Mouse (Mus musculus) lung, embryonic 16.5 days (tissue): Measurements from ENCODE around the gene Mrpl2. TPM values are rescaled to one million over a fixed set of nuclear protein-coding genes. Genes with fewer than 3 reads are reported as not detected.

Source experiments
- ATAC-seq: fragments of 200-750 bp; cut with Nextera tagmentation; 2 replicates; pipeline ENCODE4 v1.8.0; 2017; ENCODE audit warnings: low read depth, mild to moderate bottlenecking, moderate library complexity
- H3K27ac ChIP-seq: fragments of 300-500 bp; sonication (generic); 2 replicates; pipeline ENCODE4 v1.5.1; 2014; ENCODE audit warnings: mild to moderate bottlenecking, control low read depth, low read length
- H3K27me3 ChIP-seq: fragments of 300-500 bp; sonication (generic); 2 replicates; pipeline ENCODE4 v1.6.1; 2014; ENCODE audit warnings: low read depth, low read length, mixed read lengths; ENCODE audit not compliant: control insufficient read depth, insufficient read depth
- H3K36me3 ChIP-seq: fragments of 300-500 bp; sonication (generic); 2 replicates; pipeline ENCODE4 v1.6.1; 2014; ENCODE audit warnings: low read length; ENCODE audit not compliant: control insufficient read depth, insufficient read depth
- H3K4me1 ChIP-seq: fragments of 300-500 bp; sonication (generic); replicated peaks from 2 replicates; pipeline ENCODE4 v1.6.1; 2014; ENCODE audit warnings: low read length, mixed read lengths; ENCODE audit not compliant: control insufficient read depth, insufficient read depth
- H3K4me2 ChIP-seq: fragments of 300-500 bp; sonication (generic); 2 replicates; pipeline ENCODE4 v1.6.1; 2014; ENCODE audit warnings: low read depth, low read length, control low read depth
- H3K4me3 ChIP-seq: fragments of 300-500 bp; sonication (generic); 2 replicates; pipeline ENCODE4 v1.5.1; 2014; ENCODE audit warnings: mild to moderate bottlenecking, low read length, control low read depth
- H3K9ac ChIP-seq: fragments of 300-500 bp; sonication (generic); 2 replicates; pipeline ENCODE4 v1.6.1; 2014; ENCODE audit warnings: low read length, control low read depth
- H3K9me3 ChIP-seq: fragments of 300-500 bp; sonication (generic); 2 replicates; pipeline ENCODE4 v1.6.1; 2016; ENCODE audit warnings: low read length; ENCODE audit not compliant: control insufficient read depth
- WGBS: fragments of 180-500 bp; shearing (Covaris S2); extraction: QIAGEN DNeasy Blood & Tissue Kit; methylation state at CpG from one replicate; pipeline ENCODE4 v1.1.7; 2014; 5-methylcytosine and 5-hydroxymethylcytosine counted together
- polyA plus RNA-seq: library from polyadenylated mRNA; unstranded; fragments of >200 nt; fragmentation: Nextera tagmentation; extraction: Ambion mirVana; gene quantifications from 2 replicates; pipeline ENCODE4 v1.2.1, GENCODE M21; 2015

Gene Mrpl2
- polyA plus RNA-seq, 1 experiment from 2014 or later = 93.0 TPM

GRCm38 (mm10) chr17:46622269-46622668, 23.8 kb upstream of the Mrpl2 start:
- no peak for ATAC-seq
- Histone ChIP-seq H3K27ac (peak overlapping the region; percentile 94), H3K9me3 (no peaks in the 10 kb centered on the region), H3K4me3 (no peak overlapping the region), H3K4me1 (peaks cover 99% of the 10 kb centered on the region), H3K27me3 (no peaks in the 10 kb centered on the region), H3K4me2 (peak overlapping the region; percentile 13), H3K9ac (peak overlapping the region; percentile 31), H3K36me3 (no peaks in the 10 kb centered on the region)
- 48% methylated on average over 11 of the region's 11 CpGs for WGBS

DNA sequence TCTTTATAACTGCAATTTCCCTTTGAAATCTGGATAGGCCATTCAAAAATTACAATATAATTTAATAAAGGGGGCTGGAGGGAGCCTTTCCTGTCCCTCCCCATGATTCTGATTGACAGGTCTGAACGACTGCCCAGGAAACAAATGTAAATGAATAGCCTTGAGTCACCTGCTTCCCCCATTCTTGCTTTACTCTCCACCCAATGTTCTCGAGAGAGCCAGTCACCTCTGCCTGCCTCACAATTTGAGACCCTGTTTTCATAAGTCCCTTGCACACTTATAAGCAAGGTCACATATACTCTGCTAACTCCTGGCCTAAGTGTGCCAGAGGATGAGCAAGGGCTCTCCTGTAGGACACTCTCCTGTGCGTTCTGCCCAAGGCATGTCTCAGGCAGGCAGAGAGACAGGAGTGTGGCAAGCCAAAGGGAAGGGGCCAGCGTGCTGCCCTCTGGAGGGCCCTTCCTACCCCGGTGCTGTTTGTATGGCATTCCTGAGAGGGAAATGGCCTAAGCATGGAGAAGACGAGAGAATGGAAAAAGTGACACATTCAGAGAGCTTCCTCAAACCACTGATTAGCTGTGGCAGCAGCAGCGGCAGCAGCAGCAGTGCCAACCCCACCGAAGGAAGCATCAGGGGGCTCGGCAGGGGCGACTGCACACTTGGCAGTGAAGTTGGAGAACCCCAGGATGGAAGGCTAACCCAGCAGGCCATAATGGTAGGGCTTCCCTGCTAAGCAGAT, 22.0 kb upstream of the Mrpl2 start:
- Histone ChIP-seq H3K36me3 (no peaks in the 10 kb centered on the region), H3K27ac (peak overlapping the region; percentile 77), H3K4me2 (peak overlapping the region; percentile 54), H3K9ac (peak overlapping the region; percentile 60), H3K4me1 (peaks cover 87% of the 10 kb centered on the region), H3K4me3 (peak overlapping the region; percentile 30), H3K9me3 (no peaks in the 10 kb centered on the region), H3K27me3 (no peaks in the 10 kb centered on the region)
- peak; percentile 10; the same call in 1 of the 2 replicates for ATAC-seq
- 12% methylated on average over 10 of the region's 10 CpGs for WGBS

- H3K4me3 ChIP-seq = peak overlapping the region; percentile 30
- H3K4me1 ChIP-seq = peaks cover 81% of the 10 kb centered on the region
- H3K36me3 ChIP-seq = no peaks in the 10 kb centered on the region
- no peaks in the 10 kb centered on the region for H3K9me3 ChIP-seq
- WGBS = 45% methylated on average over 12 of the region's 12 CpGs
- H3K27me3 ChIP-seq = no peaks in the 10 kb centered on the region
- peak overlapping the region; percentile 60 for H3K9ac ChIP-seq
- no peak for ATAC-seq
- H3K27ac ChIP-seq = peak overlapping the region; percentile 77
- H3K4me2 ChIP-seq = peak overlapping the region; percentile 54
These were observed 21.4 kb upstream of the Mrpl2 start for GRCm38 (mm10) chr17:46624598-46624997.

- H3K9me3 ChIP-seq = no peaks in the 10 kb centered on the region
- H3K9ac ChIP-seq = peak overlapping the region; percentile 98
- H3K4me1 ChIP-seq = peaks cover 66% of the 10 kb centered on the region
- 26% methylated on average over 6 of the region's 6 CpGs for WGBS
- no peaks in the 10 kb centered on the region for H3K36me3 ChIP-seq
- peak overlapping the region; percentile 99 for H3K27ac ChIP-seq
- H3K4me2 ChIP-seq = peak overlapping the region; percentile 79
- H3K27me3 ChIP-seq = no peaks in the 10 kb centered on the region
- no peak for ATAC-seq
- peak overlapping the region; percentile 92 for H3K4me3 ChIP-seq
These were observed 18.6 kb upstream of the Mrpl2 start for GRCm38 (mm10) chr17:46627409-46627808.

- Histone ChIP-seq H3K4me2 (peak overlapping the region; percentile 79), H3K4me3 (peak overlapping the region; percentile 92), H3K4me1 (peaks cover 56% of the 10 kb centered on the region), H3K27ac (peak overlapping the region; percentile 99), H3K9ac (peak overlapping the region; percentile 98), H3K27me3 (no peaks in the 10 kb centered on the region), H3K36me3 (no peaks in the 10 kb centered on the region), H3K9me3 (no peaks in the 10 kb centered on the region)
- ATAC-seq = no peak
- under 1% methylated on average over 13 of the region's 13 CpGs for WGBS
These were observed 17.6 kb upstream of the Mrpl2 start for GRCm38 (mm10) chr17:46628471-46628790.

DNA sequence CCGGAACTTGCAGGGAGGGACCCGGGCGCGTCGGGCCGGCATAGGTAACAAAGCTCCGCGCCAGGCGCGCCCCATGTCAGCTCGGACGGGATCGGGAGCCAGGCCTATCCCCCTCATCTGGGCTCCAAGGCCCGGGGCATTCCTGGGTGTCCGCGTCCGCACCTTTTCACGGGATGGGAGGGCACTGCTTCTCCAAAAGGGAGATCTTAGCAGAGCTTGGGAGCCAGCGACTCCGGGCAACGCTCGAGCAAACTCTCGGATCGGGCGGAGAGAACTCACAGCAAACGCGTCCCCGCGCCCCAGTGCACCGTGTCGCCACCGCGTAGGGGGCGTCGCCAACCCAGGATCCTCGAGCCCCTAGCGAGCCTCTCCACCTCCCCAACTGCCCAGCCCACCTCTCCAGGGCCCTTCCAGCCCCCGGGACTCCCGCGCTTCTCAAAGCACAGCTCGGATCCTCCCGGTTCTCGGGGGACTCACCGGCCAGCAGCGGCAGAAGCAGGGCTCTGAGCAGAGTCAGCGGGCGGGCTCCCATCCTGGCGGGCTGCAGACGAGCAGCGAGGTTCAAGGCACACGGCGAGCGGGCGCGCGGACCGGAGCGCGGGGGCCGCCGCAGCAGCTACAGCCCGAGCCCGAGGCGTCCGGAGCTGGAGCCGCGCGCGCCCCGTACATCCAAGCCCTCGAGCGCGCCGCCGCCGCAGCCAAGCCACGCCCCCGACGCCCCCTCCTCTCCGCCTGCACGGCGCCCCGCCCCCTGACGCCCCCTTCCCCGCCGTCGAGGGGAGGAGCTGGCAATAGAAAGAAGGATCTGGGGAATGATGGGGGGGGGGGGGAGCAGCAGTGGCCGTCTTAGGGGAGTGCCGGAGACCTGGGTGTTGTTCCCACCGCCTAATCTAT, 17.0 kb upstream of the Mrpl2 start, which contains the start of gene Ptk7:
Gene Ptk7, minus strand, starts transcription at position 714 of the 894 bp plus-strand sequence.
- peaks cover 50% of the 10 kb centered on the region for H3K4me1 ChIP-seq

GRCm38 (mm10) chr17:46629685-46630441, 16.2 kb upstream of the Mrpl2 start:
- peaks cover 41% of the 10 kb centered on the region for H3K4me1 ChIP-seq
- H3K4me2 ChIP-seq = peak overlapping the region; percentile 79
- H3K27me3 ChIP-seq = no peaks in the 10 kb centered on the region
- H3K27ac ChIP-seq = peak overlapping the region; percentile 99
- peak; percentile 90 for ATAC-seq
- H3K9ac ChIP-seq = peak overlapping the region; percentile 98
- WGBS = 6% methylated on average over 12 of the region's 12 CpGs
- H3K36me3 ChIP-seq = no peaks in the 10 kb centered on the region
- no peaks in the 10 kb centered on the region for H3K9me3 ChIP-seq
- H3K4me3 ChIP-seq = peak overlapping the region; percentile 92

More for the DNA sequence above, 17.0 kb upstream of the Mrpl2 start, which contains the start of gene Ptk7:
- WGBS = under 1% methylated on average over 69 of the region's 90 CpGs
- H3K4me3 ChIP-seq = peak within 1 kb of the TSS; percentile 92
- H3K4me2 ChIP-seq = peak within 1 kb of the TSS; percentile 79
- ATAC-seq = peak; percentile 74
- H3K9ac ChIP-seq = peak within 1 kb of the TSS; percentile 98
- no peaks in the 10 kb centered on the region for H3K36me3 ChIP-seq
- H3K27me3 ChIP-seq = no peaks in the 10 kb centered on the region
- no peaks in the 10 kb centered on the region for H3K9me3 ChIP-seq
- H3K27ac ChIP-seq = peak within 1 kb of the TSS; percentile 99

DNA sequence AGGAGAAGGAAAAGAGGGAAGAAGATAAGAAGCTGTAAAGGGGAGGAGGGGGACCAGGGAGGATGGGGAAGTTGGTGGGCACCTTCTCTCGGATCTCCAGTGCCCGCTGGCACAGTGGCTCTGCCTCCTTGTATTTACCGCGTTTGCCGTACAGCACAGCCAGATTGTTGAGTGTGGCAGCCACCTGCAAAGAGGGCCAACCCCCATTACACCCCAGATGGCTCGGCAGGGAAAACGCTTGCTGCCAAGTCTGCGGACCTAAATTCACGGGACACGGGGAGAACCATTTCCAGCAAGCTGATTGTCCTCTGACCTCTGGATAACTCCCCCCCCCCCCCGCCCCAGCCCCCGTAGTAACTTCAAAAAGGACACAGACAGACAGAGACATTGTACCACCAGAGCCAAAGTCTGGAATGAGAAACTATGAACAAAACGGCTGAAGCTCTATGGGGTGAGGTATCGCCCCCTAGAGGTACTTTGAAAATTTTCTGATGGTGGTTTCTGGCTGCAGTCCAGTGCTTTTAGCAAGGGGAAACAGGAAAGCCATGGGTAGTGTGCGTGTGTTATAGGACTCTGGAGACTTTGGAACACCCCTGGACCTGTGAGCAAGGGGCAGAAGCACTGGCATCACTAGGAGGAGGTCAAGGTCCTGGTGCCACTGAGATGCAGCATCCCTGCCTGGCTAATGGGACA, 9.1 kb upstream of the Mrpl2 start:
- peaks cover 7% of the 10 kb centered on the region for H3K4me1 ChIP-seq
- peak; percentile 60 for ATAC-seq
- H3K9me3 ChIP-seq = no peaks in the 10 kb centered on the region
- H3K9ac ChIP-seq = no peak overlapping the region; the same call in 1 of the 2 replicates
- peak overlapping the region; percentile 39 for H3K4me2 ChIP-seq
- no peak overlapping the region for H3K4me3 ChIP-seq
- 16% methylated on average over 15 of the region's 15 CpGs for whole genome bisulfite sequencing
- H3K27ac ChIP-seq = no peak overlapping the region
- H3K36me3 ChIP-seq = peaks cover 7% of the 10 kb centered on the region
- H3K27me3 ChIP-seq = no peaks in the 10 kb centered on the region
